Mouse (Mus musculus) spleen, adult 12 weeks (tissue): ENCODE results near the gene Smoc2.

Source experiments
- DNase-seq: peaks from one replicate; pipeline ENCODE4 v3.0.0; 2022; ENCODE audit warnings: low spot score

The Smoc2 gene

GRCm38 (mm10) chr17:14349086-14349814 is 69.9 kb downstream of the Smoc2 start:
- no peak for DNase-seq

DNA sequence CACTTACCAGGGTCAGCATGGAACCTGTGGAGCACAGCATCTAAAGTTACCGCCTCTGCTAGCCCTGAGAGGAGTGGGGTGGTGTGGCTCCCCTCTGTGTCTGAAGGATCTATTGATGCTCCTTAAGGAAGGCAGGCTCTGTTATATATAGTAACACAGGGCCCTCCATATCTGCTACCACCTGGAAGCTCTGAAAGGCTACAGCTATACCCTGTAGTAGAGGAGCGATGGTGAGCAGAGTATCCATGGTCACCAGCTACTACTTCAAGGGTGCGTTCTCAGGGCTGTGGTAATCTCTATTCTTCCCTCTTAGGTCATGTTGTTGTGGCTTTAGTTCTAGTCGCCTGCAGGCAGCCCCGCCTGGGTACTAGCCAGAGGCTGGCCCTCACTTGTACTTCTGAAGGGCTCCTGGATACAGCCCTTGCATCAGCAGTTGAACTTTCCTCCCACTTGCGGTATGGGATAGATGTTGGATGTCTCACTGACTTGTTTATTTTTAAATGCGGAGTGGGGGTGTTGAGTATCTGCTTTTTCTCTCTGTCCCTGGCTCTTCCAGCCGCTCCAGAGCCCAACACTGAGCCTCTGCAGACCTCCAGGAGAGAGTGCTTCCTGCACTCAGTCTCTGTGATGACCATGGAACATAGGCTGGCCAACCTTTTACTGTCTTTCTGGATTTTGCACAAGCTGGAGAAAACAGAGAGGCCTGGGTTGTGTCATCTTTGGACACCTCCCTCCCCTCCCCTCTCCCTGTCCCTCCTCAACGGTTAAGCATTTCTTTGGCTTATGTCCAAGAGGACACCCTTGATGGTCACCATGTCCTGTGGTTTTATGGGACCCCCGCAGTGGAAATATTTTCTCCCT is 74.1 kb downstream of the Smoc2 start:
- no peak for DNase-seq

DNA sequence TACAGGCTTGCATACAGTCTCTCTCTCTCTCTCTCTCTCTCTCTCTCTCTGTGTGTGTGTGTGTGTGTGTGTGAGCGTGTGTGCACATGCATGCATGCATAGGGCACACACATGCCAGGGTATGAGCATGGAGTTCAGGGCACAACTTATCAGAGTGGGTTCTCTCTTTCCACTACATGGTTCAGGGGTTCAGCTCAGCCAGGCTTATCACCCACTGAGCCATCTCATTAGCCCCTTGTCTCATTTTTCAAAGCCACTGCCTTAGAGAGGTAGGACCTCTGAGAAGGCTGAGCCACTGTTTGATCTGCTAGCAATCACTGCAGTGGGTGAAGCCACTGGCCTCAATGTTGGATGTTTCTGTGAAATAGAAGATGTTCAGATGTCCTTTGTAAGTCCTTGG is 82.2 kb downstream of the Smoc2 start:
- DNase-seq = no peak

GRCm38 (mm10) chr17:14370476-14370875 is 91.2 kb downstream of the Smoc2 start:
- no peak for DNase-seq

GRCm38 (mm10) chr17:14371606-14372005 is 92.3 kb downstream of the Smoc2 start:
- no peak for DNase-seq

GRCm38 (mm10) chr17:14372324-14373145 is 93.2 kb downstream of the Smoc2 start:
- no peak for DNase-seq

DNA sequence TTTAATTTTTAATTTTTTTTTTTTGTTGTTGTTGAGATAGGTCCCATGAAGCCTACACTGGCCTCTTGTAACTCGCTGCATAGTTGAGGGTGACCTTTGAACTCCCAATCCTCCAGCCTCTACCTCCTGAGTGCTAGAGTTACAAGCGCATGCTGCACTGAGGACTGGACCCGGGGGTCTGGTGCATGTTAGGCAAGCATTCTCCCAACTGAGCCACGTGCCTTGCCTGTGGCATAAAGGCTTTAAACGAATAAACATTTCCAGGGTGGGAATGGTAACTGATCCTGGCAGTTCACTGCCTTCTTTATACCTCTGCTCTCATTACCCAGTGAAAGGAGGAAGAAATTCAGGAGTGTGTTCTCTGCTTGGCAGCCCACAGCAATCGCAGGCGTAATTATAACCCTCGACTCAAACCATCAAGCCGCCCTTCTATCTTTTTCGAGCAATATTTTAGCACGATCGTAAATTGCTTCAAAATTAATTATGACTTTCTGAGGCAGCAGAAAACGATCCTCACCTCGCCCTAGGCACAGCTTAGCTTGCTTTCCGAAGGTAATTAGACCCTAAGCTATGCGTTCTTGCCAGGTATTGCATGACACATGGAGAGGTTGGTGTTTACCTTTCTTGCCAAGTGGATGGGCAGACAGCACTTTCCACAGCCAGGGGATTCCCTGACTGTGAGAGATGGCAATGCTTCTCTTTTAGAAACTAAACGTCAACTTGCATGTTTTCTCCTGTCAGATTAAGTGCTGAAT is 99.6 kb downstream of the Smoc2 start:
- no peak for DNase-seq

DNA sequence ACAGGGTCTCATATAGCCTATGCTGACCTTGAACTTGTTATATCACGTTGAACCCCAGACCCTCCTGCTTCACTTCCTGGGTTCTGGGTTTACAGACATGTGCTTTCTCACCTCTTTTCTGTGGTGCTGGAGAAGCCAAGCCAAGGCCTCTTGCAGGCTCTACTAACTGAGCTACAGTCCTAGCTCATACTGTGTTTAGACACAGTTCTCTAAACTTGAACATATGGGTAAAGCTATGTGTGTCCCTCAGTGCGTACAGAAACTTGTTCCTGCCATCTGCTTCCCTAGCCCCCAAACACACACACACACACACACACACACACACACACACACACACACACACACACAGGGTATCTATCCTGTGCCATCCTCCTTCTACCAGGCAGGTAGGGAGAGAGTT is 100.2 kb downstream of the Smoc2 start:
- no peak for DNase-seq

DNA sequence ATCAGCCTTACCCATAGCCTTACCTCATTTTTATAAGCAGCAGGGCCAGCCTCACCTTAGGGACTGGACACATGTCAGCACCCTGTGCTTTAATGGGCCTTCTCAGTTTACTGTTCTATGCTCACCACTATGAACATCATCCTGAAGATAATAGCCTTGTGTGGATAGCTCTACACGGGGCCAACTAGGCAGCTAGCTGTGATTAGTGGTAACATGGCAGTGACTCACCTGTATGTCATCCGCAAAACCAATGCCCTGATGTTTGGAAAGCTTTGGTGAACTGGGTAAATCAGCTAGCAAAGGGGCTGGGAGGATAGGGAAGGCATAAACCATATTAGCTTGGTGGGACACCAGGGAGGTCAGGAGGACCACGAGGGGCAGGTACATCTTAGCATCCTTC is 100.7 kb downstream of the Smoc2 start:
- DNase-seq = no peak

- no peak for DNase-seq
These were observed 101.2 kb downstream of the Smoc2 start for GRCm38 (mm10) chr17:14380526-14380925.

- DNase-seq = no peak
These were observed 102.2 kb downstream of the Smoc2 start for GRCm38 (mm10) chr17:14381482-14381881.

DNA sequence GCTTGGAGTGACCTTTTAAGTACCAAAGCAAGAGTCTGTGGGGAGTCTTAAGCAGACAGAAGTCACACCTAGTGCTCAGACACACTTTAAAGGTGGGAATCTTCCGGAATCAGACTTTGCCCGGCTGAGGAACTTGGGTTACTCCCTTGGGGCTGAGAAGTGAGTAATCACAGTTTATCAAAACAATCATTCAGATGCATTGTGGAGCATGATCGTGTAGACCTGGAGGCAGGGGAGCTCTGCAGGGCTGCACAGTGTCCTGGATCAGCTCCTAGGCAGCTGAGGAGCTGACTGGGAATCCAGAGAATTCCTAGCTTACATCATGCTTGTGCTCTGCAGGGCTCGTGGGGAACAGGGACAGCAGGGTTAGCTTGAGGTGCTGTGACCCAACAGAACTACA is 104.7 kb downstream of the Smoc2 start:
- DNase-seq = no peak

DNA sequence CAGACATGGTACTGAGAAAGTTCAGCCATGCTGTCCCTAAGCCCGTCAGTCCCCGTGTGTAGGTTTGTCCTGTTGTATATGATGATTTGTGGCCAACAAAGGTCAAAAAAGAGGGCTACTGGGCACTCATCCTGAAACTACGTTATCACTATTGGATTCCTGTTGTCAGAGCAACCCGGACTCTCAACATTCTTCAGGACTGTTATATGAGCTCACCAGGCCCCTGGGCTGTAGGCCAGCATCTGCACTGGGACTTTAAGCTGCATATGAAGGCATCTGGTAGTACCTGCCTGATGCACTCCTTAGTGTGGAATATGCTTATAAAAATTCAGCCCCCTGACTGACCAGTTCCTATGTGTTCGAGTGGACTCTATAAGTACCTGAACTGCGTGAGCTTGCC is 105.7 kb downstream of the Smoc2 start:
- DNase-seq = no peak

DNA sequence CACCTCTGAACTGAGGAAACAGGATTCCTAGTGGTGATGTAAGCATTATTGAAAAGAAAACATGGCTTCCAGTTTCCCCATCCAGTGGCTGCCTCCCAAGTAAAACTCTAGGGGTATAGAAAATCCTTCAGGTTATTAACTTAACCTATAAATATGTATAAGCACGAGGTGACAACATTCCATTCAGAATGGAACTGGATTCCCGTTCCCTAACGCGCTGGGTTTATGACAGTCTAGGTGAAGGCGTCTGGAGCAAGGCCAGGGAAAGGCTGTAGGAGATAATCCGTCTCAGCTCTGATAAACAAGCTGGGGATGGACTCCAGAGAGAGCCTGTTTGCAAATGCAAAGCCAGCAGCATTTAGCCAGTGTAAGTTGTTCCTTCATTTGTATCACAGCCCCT is 108.0 kb downstream of the Smoc2 start:
- no peak for DNase-seq

DNA sequence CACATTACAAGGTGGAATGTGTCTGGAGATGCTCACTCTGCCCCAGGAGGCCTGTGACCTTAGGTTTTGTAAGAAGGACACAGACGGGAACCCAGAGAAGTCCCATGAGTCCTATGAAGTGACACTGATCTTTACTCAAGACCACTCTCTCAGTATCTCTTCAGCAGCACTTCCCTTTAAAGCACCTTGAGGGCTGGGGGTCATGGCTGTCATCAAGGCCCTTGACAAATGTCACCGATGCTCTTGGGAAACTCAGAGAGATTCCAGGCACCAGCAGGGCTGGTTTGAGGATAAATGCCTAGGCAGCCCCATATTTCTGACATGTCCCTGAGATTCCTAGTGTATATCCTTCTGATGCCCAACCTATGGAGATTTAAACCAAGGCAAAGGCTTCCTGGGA is 113.1 kb downstream of the Smoc2 start:
- DNase-seq = no peak

GRCm38 (mm10) chr17:14394861-14395260 is 115.6 kb downstream of the Smoc2 start:
- DNase-seq = no peak

GRCm38 (mm10) chr17:14397456-14397855 is 118.2 kb downstream of the Smoc2 start:
- DNase-seq = no peak

DNA sequence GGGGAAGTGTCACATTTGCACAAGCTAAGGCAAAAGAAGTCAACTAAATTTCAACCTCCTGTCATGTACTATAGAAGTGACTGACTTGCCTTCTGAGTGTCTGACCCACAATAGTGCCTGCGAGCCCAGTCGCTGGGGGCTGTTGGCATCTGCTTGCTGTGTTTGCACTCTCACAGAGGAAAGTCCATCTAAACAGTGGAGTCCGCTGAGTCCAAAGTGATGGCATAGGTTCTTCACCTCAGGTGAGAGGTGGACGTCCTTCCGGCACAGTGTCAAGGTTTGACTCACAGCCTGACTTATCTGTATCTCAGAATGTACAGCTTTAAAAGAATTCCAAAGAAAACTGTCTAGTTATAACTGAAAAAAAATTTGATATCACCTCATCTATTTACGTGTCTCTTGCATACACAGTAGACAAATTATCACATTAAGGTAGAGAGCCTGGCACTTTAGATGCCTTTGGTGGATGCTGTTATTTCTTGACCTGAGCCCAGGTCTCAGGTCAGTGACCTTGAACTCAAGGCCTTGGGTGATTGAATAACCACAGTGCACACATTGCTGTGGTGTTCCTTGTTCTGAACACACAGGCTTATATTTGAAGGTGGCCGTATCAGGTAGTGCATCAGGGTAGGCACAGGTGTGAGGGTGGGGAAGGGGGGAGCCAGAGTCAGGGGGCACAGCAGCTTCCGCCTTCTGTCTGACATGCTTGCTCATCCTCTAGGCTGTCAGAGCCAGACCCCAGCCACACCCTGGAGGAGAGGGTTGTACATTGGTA is 119.5 kb downstream of the Smoc2 start:
- DNase-seq = no peak

GRCm38 (mm10) chr17:14400960-14401359 is 121.7 kb downstream of the Smoc2 start:
- DNase-seq = no peak

DNA sequence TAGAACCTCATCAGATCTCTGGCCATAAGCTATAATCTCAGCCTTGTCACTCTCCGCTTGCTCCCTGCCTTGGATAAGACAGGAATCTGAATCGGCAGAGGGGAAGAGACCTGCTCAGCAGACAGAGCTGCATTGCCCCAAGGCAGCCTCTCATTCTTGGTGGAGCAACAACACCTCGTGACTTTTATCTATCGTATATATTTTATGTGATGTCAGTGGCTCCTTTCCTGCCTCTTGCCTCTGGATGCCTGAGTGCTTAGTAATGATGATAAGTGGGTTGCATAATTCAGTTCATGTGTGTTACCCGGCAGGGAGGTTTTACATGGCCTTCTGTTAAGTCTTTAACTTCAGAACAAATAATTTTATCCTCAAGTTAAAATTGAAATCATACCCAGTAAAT is 128.6 kb downstream of the Smoc2 start:
- no peak for DNase-seq

DNA sequence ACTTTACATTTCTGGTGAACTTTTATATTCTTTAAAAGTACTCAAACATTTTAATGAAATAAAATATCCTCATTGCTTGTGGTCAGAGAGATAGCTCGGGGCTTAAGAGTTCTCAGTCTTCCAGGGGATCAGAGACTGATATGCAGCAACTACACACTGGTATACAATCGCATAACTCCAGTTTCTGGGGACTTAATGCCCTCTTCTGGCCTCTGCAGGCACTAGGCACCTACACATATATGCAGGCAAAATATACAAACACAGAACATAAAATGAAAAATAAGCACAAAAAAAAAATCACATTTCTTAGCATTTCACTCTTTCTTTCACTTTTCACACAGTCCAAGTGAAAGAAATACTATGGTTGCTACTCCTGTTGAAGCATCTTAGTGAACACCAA is 133.2 kb downstream of the Smoc2 start:
- DNase-seq = no peak
